Mouse (Mus musculus): ENCODE results near the gene Nars2. TPM values are rescaled to one million over a fixed set of nuclear protein-coding genes. Genes with fewer than 3 reads are reported as not detected.

Gene Nars2
- total and polyA plus RNA-seq, 3 experiments: 12.1 to 19.1 (median 14.6) TPM

DNA sequence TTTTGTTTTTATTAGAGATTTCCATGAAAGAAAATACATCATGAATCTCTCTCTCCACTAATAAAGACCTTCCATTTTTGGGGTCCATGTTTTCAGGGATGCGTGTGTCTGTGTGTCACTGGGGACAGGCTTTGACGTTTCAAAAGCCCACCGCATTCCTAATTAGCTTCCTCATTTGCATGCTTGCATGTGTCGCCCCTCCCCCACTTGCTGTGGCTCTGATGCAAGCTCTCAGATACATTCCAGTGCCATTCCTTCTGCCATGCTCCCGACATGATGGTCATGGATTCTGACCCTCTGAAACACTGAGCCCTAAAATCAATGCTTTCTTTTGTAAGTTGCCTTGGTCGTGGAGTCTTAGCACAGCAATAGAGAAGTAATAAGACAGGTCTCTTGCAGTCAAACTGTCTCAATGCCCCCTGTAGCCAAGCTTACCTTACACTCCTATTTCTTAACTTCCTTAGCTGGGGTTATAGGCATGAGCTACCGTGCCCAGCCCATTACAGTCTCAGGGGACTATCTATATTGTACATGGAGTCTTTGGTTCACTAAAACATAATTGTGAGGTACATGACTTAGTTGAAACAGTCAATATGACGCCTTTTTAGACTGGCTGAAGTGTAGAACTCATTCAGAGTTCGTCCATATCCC lies 35.6 kb downstream of the Nars2 start:
- Histone ChIP-seq H3K9ac (ENCODE audit: insufficient read depth, low read depth) (no peak overlapping the region), H3K4me3 (replicated peaks in 1 of 3; ENCODE audit: low read depth in 2 of 3, low read length in 2 of 3, poor library complexity in 1 of 3) (peak overlapping the region in 1 of 3 experiments; percentile 12), H3K4me2 (ENCODE audit: insufficient read depth, low read depth, poor library complexity, severe bottlenecking) (peak overlapping the region; percentile 64; the same call in 1 of the 2 replicates), H3K79me2 (replicated peaks; ENCODE audit: control insufficient read depth, extremely low read depth, insufficient read depth, poor library complexity, severe bottlenecking) (no peaks in the 10 kb centered on the region), H3K27ac (ENCODE audit: insufficient read depth, low read depth) (no peak overlapping the region), H3K27me3 (replicated peaks) (no peaks in the 10 kb centered on the region), H3K36me3 (replicated peaks in 1 of 2; ENCODE audit: control insufficient read depth in 1 of 2, insufficient read depth in 1 of 2, low read length in 1 of 2) (peaks cover 0 to 28% of the 10 kb centered on the region in 2 experiments), H3K9me3 (replicated peaks; ENCODE audit: low read length) (no peaks in the 10 kb centered on the region), H3K4me1 (ENCODE audit: control insufficient read depth in 1 of 2, insufficient read depth in 2 of 2) (peaks cover 9 to 38% of the 10 kb centered on the region in 2 experiments)
- DNase-seq (ENCODE audit: extremely low read depth): peak; percentile 62
- dilution Hi-C loops (cut with MboI; ENCODE audit: extremely low pct_ligation_motif_present, extremely low pct_unique_long_range_greater_than_20kb, low sequenced_read_pairs) (no loop called here), in situ Hi-C loops (cut with MboI; ENCODE audit: low pct_ligation_motif_present, low pct_unique_long_range_greater_than_20kb, low sequenced_read_pairs) (no loop called here)
- TF ChIP-seq PAX5 (IDR thresholded peaks at IDR 0.05; ENCODE audit: low read length): no peak
- TF ChIP-seq BHLHE40 (IDR thresholded peaks at IDR 0.05; ENCODE audit: low read depth, low read length): peak; percentile 60
- no peak for TF ChIP-seq POLR2AphosphoS2 (IDR thresholded peaks at IDR 0.05; ENCODE audit: low read depth, low read length)
- no peak for TF ChIP-seq MXI1 (IDR thresholded peaks at IDR 0.05; ENCODE audit: low read depth, low read length)
- TF ChIP-seq MEF2A (IDR thresholded peaks at IDR 0.05; ENCODE audit: borderline replicate concordance, low read depth, low read length): 0 out of 2 replicates have a peak, but pooled peaks have one; percentile 12
- TF ChIP-seq POLR2A (IDR thresholded peaks at IDR 0.05; ENCODE audit: low read depth, low read length): no peak
- no peak for TF ChIP-seq CHD1 (IDR thresholded peaks at IDR 0.05; ENCODE audit: low read depth, low read length)
- no peak for TF ChIP-seq MAZ (IDR thresholded peaks at IDR 0.05; ENCODE audit: low read depth, low read length)
- TF ChIP-seq CHD2 (IDR thresholded peaks at IDR 0.05; ENCODE audit: low read length): no peak
- no peak for TF ChIP-seq GABPA (IDR thresholded peaks at IDR 0.05; ENCODE audit: insufficient replicate concordance, low read depth, low read length)
- TF ChIP-seq ZNF384 (IDR thresholded peaks at IDR 0.05; ENCODE audit: low read depth, low read length): no peak
- 0 out of 2 replicates have a peak, but pooled peaks have one; percentile 36 for TF ChIP-seq MAX (IDR thresholded peaks at IDR 0.05; ENCODE audit: low read length)
- no peak for TF ChIP-seq TCF12 (IDR thresholded peaks at IDR 0.05; ENCODE audit: low read depth, low read length)
- TF ChIP-seq JUN (IDR thresholded peaks at IDR 0.05; ENCODE audit: insufficient read depth, low read depth, low read length): no peak
- 0 out of 2 replicates have a peak, but pooled peaks have one; percentile 9 for TF ChIP-seq EP300 (IDR thresholded peaks at IDR 0.05; ENCODE audit: low read length)

DNA sequence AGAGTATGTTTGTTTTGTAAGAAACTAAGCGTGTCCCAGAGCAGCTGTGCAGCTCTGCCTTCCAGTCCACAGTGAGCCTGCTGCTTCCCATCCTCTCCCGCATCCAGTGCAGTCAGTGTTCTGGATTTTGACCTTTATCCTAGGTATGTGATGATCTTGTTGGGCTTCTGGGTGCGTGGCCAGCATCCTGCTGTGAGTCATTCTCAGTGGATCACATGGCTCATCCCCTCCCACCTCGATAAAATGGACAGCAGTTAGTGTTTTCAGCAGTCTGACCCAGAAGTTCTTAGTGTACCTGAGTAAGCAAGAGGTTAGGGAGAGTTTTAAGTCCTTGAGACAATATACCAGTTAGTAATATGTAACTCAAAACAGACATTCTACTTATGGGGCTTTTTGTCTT lies 36.4 kb downstream of the Nars2 start:
- no peak for TF ChIP-seq MAFK (IDR thresholded peaks at IDR 0.05; ENCODE audit: insufficient replicate concordance, low read length)
- no peak for TF ChIP-seq CTCF (conservative IDR thresholded peaks at IDR 0.05 in 1 of 2, IDR thresholded peaks at IDR 0.05 in 1 of 2; ENCODE audit: low read depth in 2 of 2, low read length in 2 of 2)
- no peak for TF ChIP-seq USF2 (conservative IDR thresholded peaks at IDR 0.05; ENCODE audit: low read depth, low read length)
- no peak for TF ChIP-seq ZKSCAN1 (IDR thresholded peaks at IDR 0.05; ENCODE audit: borderline replicate concordance, low read depth, low read length)
- no peak for TF ChIP-seq IRF4 (IDR thresholded peaks at IDR 0.05; ENCODE audit: low read depth, low read length)
- TF ChIP-seq ZC3H11A (IDR thresholded peaks at IDR 0.05; ENCODE audit: low read depth, low read length): no peak
- TF ChIP-seq CHD1 (IDR thresholded peaks at IDR 0.05; ENCODE audit: low read depth, low read length): no peak
- TF ChIP-seq HCFC1 (IDR thresholded peaks at IDR 0.05; ENCODE audit: low read depth, low read length): no peak
- no peak for TF ChIP-seq MYC (IDR thresholded peaks at IDR 0.05; ENCODE audit: low read depth, low read length)
- no peak for TF ChIP-seq SMC3 (IDR thresholded peaks at IDR 0.05; ENCODE audit: low read depth, low read length)
- no peak for TF ChIP-seq MAX (IDR thresholded peaks at IDR 0.05; ENCODE audit: low read length)
- no peak for TF ChIP-seq RCOR1 (conservative IDR thresholded peaks at IDR 0.05; ENCODE audit: low read depth, low read length)
- no peak for TF ChIP-seq SIN3A (IDR thresholded peaks at IDR 0.05; ENCODE audit: low read length)
- no peak for TF ChIP-seq MXI1 (IDR thresholded peaks at IDR 0.05; ENCODE audit: low read depth, low read length)
- in situ Hi-C loops (cut with MboI; ENCODE audit: low pct_ligation_motif_present, low pct_unique_long_range_greater_than_20kb, low sequenced_read_pairs) (no loop called here), dilution Hi-C loops (cut with MboI; ENCODE audit: extremely low pct_ligation_motif_present, extremely low pct_unique_long_range_greater_than_20kb, low sequenced_read_pairs) (no loop called here)
- no peak overlapping the region for H3K27ac ChIP-seq (ENCODE audit: insufficient read depth, low read depth)
- no peak overlapping the region for H3K4me2 ChIP-seq (ENCODE audit: insufficient read depth, low read depth, poor library complexity, severe bottlenecking)
- DNase-seq (ENCODE audit: extremely low read depth): no peak
- no peaks in the 10 kb centered on the region for H3K9me3 ChIP-seq (replicated peaks; ENCODE audit: low read length)
- no peak overlapping the region for H3K9ac ChIP-seq (ENCODE audit: insufficient read depth, low read depth)
- no peak overlapping the region for H3K4me3 ChIP-seq (replicated peaks in 1 of 3; ENCODE audit: low read depth in 2 of 3, low read length in 2 of 3, poor library complexity in 1 of 3)
- no peaks in the 10 kb centered on the region for H3K79me2 ChIP-seq (replicated peaks; ENCODE audit: control insufficient read depth, extremely low read depth, insufficient read depth, poor library complexity, severe bottlenecking)
- peaks cover 0 to 25% of the 10 kb centered on the region in 2 experiments for H3K36me3 ChIP-seq (replicated peaks in 1 of 2; ENCODE audit: control insufficient read depth in 1 of 2, insufficient read depth in 1 of 2, low read length in 1 of 2)
- peaks cover 9 to 35% of the 10 kb centered on the region in 2 experiments for H3K4me1 ChIP-seq (ENCODE audit: control insufficient read depth in 1 of 2, insufficient read depth in 2 of 2)
- H3K27me3 ChIP-seq (replicated peaks): no peaks in the 10 kb centered on the region

Data from CH12.LX (cell line).